Mouse (Mus musculus) adrenal gland, postnatal 4 days (tissue): ENCODE results near the gene Wnt5b. TPM values are rescaled to one million over a fixed set of nuclear protein-coding genes. Genes with fewer than 3 reads are reported as not detected.
"Not testable (repeated sequence)": the region's sequence is repeated elsewhere in the genome, so short reads cannot be mapped to it uniquely, and the experiment has no call there.

ENCODE experiments used
- DNase-seq, 2 experiments: peaks; one replicate each; pipeline ENCODE4 v3.0.0; 2021 to 2022; ENCODE audit warnings: low spot score in 2 of 2, mixed read lengths in 2 of 2
- total RNA-seq, 2 experiments: library from RNA; stranded (reverse); gene quantifications; 2 replicates each; pipeline ENCODE4 v1.2.3; 2021

Gene Wnt5b
- total RNA-seq, 2 experiments from 2014 or later = 4.5 to 6.2 TPM

DNA sequence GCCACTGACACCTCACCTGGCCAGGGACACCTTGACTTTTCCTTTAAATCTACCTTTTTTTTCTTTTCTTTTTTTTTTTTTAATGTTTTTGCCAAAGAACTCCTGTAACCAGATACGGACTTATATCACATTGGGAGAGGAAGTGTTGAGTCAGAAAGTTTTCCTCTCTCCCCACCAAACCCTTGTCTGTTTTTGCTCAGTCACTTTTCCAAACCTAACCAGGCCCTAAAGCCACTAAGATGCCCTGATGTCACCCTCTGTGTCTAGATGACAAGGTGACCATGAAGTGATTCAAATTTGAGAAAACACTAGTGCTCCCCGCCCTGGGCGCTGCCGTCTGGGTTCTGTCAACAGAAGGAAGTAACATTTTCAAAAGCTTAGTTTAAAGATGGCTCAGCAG, 85.1 kb downstream of the Wnt5b start:
- no peak for DNase-seq

DNA sequence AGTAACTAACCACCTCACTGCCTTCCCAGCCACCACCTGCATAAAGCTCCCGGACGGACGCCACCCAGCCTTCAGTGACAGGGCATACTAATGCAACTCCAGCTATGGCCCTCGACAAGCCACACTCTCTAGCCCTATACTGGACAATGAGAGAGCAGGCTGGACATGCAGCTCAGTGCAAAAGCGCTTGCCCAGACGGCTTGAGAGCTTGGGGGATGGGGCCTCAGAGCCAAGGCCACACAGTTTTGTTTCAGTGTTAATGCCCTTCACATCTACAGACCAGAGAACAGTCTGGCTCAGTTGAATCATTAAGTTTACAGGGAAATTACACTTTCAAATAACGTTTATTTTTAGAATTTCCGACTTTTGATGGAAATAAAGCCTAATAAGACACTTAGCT, 86.0 kb downstream of the Wnt5b start:
- no peak for DNase-seq

DNA sequence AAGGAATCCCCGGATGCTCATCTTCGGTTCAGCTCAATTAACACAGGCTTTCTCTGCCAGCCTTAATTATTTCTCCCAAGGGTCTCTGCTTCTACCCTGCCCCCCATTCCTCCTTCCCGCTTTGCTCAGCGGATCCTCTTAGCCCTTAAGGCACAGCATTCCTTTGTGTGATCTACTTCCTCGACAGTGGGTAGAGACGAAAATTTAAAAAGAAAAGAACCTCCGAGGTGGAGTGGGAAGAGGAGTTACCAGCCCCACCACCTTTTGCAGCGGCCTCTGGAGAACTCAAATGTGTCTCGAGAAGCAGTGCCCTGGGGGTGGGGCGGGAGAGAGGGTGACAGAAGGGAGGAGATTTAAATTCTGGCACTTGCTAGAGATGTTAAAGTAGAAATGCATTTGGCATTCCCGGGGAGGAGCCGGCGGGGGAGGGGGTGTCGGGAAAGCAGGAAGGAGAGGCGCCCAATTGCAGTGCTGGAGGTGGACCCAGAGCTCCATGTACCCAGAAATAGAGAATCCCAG, 92.1 kb downstream of the Wnt5b start:
- DNase-seq = peak in 1 of 2 experiments; percentile 34

DNA sequence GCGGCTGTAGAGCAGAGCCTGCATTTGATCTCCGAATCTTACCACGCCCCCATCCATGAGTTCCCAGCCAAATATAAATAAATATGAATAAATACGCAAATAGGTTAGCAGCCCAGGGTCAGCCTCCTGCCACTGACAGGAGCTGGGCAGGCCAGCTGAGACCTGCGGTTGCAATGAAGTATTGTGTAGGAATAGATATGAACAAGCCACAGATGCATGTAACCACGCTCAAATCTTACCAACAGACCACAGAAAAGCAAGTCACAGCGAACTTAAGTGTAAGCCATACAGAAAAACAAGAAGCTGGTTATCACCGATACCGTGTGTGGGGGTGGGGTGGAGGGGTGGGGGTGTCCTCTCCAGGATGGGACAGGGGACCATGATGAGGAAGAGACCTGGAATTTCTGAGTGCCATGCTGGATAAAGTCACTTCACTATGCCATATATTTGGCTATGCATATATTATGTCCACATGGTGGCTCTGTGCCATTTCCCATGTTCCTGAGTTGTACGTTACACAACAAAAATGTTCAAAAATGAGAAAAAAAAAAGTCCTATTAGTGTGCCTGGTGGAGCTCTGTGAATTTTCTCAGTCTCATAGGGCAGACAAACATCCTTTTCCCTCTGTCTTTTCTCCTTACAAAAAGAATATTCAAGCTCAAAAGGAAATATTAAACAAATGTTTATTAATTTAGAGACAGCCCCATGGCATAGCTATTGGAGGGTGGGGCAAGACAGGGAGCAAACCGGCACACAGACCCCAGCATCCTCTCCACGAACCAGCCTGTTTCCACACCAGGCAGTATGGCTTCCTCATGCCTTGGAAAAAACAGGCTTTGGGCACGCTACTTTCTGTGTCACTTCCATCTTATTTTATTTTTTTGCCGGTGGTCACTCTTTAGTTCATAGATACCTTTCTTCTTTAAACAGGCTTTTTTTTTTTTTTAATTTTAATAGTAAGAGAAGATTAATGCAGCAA, 92.9 kb downstream of the Wnt5b start:
- DNase-seq = no peak

DNA sequence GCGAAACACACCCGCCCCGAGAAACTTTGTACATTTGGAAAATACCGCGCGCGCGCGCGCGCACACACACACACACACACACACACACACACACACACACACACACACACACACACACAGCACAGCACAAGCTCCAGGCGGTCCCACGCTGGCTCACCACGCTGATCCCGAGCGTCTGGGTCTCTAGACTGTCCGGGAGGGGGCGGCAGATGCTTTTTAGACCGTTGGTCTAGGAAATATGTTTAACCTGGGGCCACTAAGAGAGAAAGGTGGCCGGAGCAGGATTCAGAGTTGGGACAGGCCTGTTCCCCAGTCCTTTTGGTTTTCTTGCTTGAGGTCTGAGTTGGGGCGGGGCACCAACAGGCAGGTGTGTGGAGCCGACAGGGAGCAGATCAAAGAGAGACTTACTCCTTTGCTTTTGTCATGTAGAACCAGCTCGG, 95.1 kb downstream of the Wnt5b start:
- peak in 1 of 2 experiments; percentile 64 for DNase-seq

DNA sequence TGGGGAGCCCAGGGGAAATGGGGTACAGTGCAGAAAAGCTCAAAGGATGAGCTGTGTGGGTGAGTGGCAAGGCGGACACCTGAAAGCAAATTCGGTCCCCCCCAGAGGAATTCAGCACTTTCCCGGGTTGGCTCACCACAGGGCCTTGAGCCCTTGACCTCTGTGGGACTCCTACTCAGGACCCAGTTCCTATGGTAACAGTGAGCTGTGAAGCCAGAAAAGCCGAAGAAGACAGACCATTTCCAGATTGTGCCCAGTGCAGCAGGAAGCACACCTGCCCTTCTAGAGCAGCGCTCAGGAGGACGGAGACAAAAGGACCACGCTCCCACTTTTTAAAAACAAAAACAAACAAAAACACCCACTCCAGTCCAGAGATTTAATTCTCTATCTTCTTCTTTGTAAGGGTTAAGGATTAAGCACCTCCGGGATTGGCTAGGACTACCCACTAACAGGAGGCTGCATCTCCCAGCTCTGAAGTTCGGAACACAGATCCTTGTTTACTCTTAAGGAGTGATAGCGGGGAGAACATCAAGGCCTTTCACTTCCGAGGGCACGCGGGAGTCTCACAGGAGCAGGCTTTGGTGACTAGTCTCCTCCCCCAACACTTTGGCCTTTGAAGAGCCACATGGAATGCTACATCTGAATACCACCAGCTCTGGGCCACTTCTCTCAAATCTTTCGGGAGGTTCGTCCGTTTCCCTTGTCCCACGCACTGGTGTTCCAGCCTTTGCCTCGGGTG, 95.7 kb downstream of the Wnt5b start:
- DNase-seq = no peak

DNA sequence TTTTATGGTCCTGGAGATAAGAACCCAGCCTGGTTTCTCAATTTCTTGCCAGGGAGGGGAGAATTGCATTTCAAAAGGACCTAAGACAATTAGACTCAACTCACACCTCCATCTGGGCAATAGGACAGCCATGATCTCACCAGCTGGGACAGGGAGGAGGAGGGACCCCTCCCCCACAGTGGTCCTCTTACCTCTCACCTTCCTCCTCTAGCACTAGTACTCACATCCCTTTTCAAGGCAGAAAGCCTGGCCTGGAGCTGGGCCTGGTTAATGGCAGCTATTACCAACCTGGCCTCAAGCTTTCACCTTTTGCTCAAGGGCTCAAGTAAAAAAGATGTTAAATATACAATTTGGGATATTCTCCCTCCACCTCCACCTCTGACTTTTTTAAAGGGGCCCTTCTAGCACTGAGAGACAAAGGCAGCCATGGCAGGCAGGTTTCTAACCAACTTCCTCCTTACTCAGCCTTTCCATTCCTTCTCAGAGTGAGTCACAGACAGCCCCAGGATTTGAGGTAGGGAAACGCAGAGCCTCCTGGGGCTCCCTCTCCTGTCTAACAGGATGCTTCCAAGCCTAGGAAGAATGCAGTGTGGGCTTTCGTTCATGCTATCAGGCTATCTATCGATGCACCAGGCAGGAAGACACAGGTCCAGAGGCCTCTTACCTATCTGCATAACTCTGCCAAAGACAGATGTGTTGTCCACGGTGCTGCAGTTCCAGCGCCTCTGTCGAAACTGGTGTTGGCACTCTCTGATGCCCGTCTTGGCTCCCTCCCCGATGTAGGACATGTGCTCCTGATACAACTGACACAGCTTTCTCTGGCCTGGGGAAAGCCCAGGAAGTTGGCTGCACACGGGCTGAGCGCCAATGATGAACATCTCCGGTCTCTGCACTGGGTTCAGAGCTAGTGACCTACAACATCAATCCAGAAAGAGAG, 98.2 kb downstream of the Wnt5b start:
- DNase-seq = no peak

DNA sequence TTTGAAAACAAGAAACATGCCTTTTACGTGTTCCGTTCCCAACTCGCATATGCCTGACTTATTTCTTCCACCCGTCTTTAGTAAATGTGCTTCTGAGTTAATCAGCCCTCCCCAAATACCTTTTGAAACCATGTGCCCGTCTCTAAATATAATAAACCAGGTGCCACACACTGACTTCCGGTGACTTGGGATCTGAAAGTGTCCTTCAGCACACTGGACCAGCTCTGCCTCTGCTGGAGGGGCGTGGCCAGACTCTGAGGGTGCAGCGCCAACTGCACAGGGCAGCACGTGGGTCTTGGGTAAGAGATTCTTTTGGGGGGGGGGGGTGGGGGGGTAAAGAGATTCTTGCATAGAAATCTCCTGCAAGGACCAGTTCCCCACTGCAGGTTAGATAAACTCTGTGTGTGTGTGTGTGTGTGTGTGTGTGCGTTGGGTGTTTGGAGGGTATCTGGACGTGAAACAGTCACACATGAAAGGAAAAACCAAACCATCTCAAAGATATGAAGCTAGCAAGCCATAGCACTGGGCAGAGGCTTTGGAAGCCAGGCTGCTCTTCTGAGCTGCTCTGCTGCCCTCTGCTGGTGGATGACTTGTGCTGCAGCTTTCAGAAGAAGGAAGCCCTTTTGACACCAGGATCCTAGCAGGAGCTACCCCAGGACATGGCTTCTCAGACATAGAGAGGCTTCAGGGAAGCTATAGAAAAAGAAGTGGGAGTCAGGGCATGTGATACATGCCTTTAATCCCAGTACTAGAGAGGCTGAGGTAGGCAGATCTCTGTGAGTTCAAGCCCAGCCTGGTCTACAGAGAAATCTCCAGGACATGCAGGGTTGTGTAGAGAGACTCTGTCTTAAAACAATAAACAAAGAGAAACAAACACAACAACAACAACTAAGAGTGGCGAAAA, 100.2 kb downstream of the Wnt5b start:
- DNase-seq = peak; percentile 39 to 68

DNA sequence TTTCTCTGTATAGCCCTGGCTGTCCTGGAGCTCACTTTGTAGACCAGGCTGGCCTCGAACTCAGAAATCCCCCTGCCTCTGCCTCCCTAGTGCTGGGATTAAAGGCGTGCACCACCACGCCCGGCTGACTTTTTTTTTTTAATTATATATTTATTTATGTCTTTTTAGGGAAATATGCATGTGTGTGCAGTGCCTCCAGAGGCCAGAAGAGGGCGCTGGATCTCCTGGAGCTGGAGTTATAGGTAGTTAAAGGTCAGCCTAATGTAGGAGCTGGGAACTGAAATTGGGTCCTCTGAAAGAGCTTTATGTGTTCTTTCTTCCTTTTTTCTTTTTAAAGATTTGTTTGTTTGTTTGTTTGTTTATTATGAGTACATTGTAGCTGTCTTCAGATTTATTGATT, 101.4 kb downstream of the Wnt5b start:
- not testable (repeated sequence) for DNase-seq

DNA sequence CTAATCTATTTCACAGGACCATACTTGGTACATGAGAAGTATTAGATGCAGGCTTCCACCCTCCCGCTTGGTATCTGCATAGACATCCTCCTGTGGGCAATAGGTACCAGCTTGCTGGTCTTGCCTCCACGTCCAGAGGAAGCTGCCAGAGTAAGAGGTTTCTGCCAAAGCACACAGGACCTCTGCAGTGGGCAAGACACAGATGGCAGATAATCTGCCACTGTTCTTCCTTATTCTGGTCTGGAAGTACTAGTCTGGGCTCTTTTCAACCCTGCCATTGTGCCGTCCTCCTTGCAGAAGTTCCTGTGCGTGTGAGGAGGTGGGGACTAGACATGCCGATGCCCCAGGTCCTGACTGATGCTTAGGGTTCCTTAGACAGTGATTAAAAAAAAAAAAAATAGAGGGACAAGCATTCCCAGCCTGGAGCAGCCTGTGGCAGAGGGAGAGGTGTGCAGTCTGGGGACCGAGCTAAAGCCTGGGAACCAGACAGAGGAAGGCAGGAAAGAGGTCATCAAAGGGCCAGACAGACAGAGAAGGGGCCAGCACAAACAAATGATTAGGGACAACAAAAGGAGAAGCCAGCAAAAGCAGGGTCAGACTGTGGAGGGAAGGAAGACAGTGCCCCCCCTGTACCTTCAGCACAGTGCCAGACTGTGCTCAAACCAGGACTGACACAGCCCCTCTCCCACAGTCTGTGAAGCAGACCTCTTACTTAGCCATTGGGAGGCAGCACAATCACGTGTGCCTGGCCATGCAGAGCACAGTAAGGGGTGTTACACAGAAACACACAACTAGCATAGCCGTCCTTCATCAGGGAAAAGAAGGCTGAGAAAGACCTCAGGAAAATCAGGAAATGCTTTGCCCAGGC, 106.0 kb downstream of the Wnt5b start:
- DNase-seq = no peak

DNA sequence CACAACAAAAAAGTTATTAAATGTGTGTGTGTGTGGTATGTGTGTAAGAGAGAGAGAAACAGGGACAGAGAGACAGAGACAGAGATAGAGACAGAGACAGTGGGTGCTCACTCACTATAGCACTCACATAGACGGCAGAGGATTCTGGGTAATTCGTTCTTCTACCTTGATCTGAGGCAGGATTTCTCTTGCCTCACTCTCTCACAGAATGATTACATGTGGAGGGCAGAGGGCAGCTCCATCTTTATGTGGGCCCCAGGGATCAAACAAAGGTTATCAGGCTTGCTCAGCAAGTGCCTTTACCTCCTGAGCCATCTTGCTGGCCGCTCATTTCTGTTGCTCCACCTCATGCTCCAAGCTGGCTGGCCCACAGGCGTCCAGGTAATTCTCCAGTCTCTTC, 109.8 kb downstream of the Wnt5b start:
- DNase-seq = no peak

DNA sequence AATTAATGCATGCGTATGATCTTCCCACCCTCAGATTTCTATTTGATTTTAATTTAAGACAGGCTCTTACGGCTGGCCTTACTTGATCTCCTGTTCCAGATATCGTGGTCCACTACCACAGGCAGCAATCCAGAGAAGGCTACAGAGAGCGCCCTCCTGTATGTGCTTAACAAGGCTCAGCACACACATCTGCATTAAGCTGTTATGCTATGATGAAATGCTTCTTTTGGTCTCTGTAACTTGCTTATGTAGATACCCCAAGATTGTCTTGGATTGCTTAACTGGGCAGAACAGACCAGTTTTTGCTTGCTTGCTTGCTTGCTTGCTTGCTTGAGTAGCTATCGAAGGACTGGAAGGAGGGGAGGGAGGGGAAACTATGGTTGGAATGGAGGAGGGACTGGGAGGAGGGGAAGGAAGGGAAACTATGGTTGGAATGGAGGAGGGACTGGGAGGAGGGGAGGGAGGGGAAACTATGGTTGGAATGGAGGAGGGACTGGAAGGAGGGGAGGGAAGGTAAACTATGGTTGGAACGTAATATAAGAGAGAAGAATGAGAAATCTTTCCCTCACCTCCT, 112.3 kb downstream of the Wnt5b start:
- DNase-seq = no peak

DNA sequence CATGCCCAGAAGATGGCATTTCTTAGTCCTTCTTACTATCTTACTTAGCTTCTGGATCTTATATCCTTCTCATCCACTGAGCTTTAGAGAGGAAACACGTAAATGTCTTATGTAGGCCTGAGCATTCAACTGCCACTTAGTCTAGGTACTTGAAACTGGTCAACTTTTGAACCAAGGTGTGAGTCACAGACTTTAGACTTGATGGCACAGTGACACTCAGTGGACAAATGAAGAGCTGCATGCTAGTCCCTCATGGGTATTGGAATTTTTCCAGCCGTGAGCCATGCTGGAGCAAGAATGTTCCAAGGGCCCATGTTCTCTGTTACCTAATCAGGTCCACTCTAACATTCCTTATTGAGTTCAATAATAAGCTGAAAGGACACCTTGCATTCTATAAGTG, 113.6 kb downstream of the Wnt5b start:
- peak in 1 of 2 experiments; percentile 33 for DNase-seq

DNA sequence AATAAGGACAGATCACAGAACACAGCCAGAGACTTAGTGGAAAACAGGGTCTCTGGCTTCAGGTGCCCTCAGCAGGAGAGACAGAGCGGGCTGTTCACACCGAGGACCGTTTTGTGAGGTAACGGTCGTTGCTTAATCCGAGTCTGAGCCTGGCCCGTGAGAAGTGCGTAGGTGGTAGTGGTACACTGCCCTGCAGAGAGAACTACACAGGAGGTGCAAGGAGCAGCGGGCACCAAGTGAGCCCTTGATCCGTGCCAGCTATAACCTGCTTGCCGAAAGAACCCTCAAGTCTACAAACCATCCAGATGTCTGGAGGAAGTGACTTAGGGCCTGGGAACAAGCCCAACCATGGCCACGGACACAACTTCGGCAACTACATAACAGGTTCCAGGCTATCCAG, 114.8 kb downstream of the Wnt5b start:
- DNase-seq = no peak

DNA sequence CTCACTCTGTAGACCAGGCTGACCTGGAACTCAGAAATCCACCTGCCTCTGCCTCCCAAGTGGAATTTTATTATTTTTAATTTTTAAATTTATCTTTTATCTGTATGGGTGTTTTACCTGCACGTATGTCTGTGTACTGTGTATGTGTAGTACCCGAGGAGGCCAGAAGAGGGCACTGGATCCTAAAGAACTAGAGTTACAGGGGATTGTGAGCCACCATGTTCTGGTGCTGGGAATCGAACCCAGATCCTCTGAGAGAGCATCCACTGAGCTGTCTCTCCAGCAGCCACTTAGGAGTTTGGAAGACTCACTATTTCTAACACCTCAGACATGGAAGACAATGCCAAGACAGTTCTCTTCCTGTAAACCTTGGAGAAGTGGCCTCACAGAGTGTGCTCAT, 115.5 kb downstream of the Wnt5b start:
- no peak for DNase-seq

DNA sequence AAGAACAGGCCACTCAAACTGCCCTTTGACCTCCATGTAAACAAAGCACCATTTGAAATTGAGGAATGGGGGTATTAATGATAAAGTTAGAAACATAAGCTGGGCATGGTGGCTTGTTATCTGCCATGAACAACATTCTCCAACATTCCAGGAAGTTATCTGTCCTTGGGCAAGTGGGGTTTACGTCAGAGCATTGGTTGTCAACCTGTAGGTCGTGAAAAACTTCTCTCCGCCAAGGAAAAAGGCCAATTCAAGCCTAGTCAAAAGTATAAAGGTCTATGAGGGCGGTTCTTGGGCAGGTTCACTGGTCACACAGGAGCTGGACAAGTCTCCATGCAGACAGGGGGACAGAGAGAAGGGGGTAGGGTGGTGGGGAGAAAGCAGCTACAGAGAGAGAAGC, 123.1 kb downstream of the Wnt5b start:
- no peak for DNase-seq

DNA sequence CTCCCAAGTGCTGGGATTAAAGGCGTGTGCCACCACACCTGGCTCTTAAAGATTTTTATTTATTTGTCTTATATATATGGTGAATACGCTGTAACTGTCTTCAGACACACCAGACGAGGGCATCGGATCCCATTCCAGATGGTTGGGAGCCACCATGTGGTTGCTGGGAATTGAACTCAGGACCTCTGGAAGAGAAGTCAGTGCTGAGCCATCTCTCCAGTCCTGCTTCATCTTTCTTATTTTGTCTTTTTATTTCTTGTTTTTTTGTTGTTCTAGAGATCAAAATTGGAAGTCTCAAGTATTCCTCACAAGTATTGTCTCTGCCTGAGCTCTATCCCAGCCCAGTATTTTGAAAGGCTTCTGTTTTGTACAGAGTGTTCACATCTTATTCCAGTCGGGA, 123.8 kb downstream of the Wnt5b start:
- no peak for DNase-seq

DNA sequence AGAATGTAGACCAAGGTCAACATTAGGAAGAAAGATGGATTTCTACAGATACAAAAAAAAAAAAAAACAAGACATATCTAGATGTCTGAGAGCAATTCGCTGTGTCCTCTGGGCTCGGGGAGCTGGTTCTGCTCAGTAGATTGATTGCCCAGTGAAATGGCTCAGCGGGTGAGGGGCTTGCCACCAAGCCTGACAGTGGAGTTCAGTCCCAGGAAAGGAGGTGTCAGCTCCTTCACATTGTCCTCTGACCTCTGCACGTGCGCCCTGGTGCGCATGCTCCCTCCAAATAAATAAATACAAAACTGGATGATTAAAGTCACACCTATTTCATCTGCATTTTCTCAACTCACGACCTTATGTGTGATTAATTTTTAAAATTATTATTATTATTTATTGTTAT, 124.7 kb downstream of the Wnt5b start:
- no peak for DNase-seq
